Mouse (Mus musculus): ENCODE data around the gene Myrfl.

Gene Myrfl

GRCm38 (mm10) chr10:116828099-116828498, 68.6 kb downstream of the Myrfl start:
- in situ Hi-C loops (cut with MboI, MseI) = no loop called here

- in situ Hi-C loops (cut with MboI, MseI) = no loop called here
Measured at GRCm38 (mm10) chr10:116827306-116827705, 69.4 kb downstream of the Myrfl start.

GRCm38 (mm10) chr10:116815311-116816060, 81.2 kb downstream of the Myrfl start:
- in situ Hi-C loops (cut with MboI, MseI) = no loop called here

- in situ Hi-C loops (cut with MboI, MseI) = no loop called here
Measured at GRCm38 (mm10) chr10:116813150-116813549, 83.6 kb downstream of the Myrfl start.

GRCm38 (mm10) chr10:116810738-116811137, 86.0 kb downstream of the Myrfl start:
- in situ Hi-C loops (cut with MboI, MseI) = no loop called here

- in situ Hi-C loops (cut with MboI, MseI) = no loop called here
Measured at GRCm38 (mm10) chr10:116809383-116809782, 87.3 kb downstream of the Myrfl start.

- in situ Hi-C loops (cut with MboI, MseI) = no loop called here
Measured at GRCm38 (mm10) chr10:116808556-116809353, 88.0 kb downstream of the Myrfl start.

GRCm38 (mm10) chr10:116802178-116802794, 94.4 kb downstream of the Myrfl start:
- in situ Hi-C loops (cut with MboI, MseI) = no loop called here

GRCm38 (mm10) chr10:116801281-116801680, 95.4 kb downstream of the Myrfl start:
- in situ Hi-C loops (cut with MboI, MseI) = no loop called here

- in situ Hi-C loops (cut with MboI, MseI) = loop anchor here (10.0 kb wide), 1 partner anchor 461 kb away; no protein-coding TSS in a partner anchor
Measured at GRCm38 (mm10) chr10:116796066-116796465, 100.7 kb downstream of the Myrfl start.

GRCm38 (mm10) chr10:116789096-116789495, 107.6 kb downstream of the Myrfl start:
- in situ Hi-C loops (cut with MboI, MseI) = no loop called here

GRCm38 (mm10) chr10:116788431-116788830, 108.3 kb downstream of the Myrfl start:
- in situ Hi-C loops (cut with MboI, MseI) = no loop called here

GRCm38 (mm10) chr10:116784098-116784497, 112.6 kb downstream of the Myrfl start:
- in situ Hi-C loops (cut with MboI, MseI) = no loop called here

- in situ Hi-C loops (cut with MboI, MseI) = no loop called here
Measured at GRCm38 (mm10) chr10:116783020-116783419, 113.7 kb downstream of the Myrfl start.

- in situ Hi-C loops (cut with MboI, MseI) = no loop called here
Measured at GRCm38 (mm10) chr10:116777947-116778346, 118.8 kb downstream of the Myrfl start.

GRCm38 (mm10) chr10:116776846-116777245, 119.9 kb downstream of the Myrfl start:
- in situ Hi-C loops (cut with MboI, MseI) = no loop called here

- in situ Hi-C loops (cut with MboI, MseI) = no loop called here
Measured at GRCm38 (mm10) chr10:116773846-116774750, 122.6 kb downstream of the Myrfl start.

GRCm38 (mm10) chr10:116771215-116771935, 125.3 kb downstream of the Myrfl start:
- in situ Hi-C loops (cut with MboI, MseI) = no loop called here

- in situ Hi-C loops (cut with MboI, MseI) = no loop called here
Measured at GRCm38 (mm10) chr10:116768642-116769041, 128.1 kb downstream of the Myrfl start.

GRCm38 (mm10) chr10:116766525-116766924, 130.2 kb downstream of the Myrfl start:
- in situ Hi-C loops (cut with MboI, MseI) = no loop called here

Data from T-helper 1 cell (primary cell).